Mouse (Mus musculus) layer of hippocampus, postnatal 36 days (tissue): ENCODE measurements at regions not wholly inside any gene's neighbourhood (a gene's known extent, or its start where the extent isn't known, plus 50 kb on each side); places are given as distances from the start of the nearest gene placed in this dataset.
A peak's percentile ranks its signal among the peaks of the same experiment; 100 is the strongest.

ENCODE experiments used
- DNase-seq, 2 experiments: peaks; one replicate each; pipeline ENCODE4 v3.0.0; 2022

- DNase-seq = no peak
Observed at GRCm38 (mm10) chr1:73797858-73798257, 326.4 kb downstream of the Tns1 start.

GRCm38 (mm10) chr1:73797413-73797812 is 326.8 kb downstream of the Tns1 start:
- DNase-seq = no peak

- DNase-seq = no peak
Observed at GRCm38 (mm10) chr1:73793871-73794270, 330.4 kb downstream of the Tns1 start.

DNA sequence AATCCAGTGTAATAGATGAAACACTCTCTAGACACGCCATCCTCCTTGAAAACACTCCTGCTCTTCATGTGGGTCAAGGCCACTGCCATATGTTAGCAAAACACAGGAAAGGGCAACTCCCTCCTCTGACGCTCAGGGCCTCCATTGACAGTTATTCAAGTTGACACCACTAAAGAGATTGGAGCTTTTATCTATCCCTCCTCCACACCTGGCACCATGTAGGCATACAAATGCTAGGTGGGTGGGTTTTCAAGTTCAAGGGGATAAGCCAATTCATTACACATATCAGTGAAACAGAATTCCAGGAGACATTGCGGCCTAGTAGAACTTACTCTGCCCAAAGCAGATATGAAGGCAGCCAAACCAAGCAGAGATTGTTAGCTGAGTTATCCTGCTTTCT is 331.0 kb downstream of the Tns1 start:
- peak; percentile 24 to 28 for DNase-seq

- no peak for DNase-seq
Observed at GRCm38 (mm10) chr1:73792311-73792710, 331.9 kb downstream of the Tns1 start.

GRCm38 (mm10) chr1:73787666-73788065 is 336.6 kb downstream of the Tns1 start:
- DNase-seq = no peak

- no peak for DNase-seq
Observed at GRCm38 (mm10) chr1:73787224-73787623, 337.0 kb downstream of the Tns1 start.

GRCm38 (mm10) chr1:73783303-73783702 is 340.9 kb downstream of the Tns1 start:
- DNase-seq = no peak

- DNase-seq = no peak
Observed at GRCm38 (mm10) chr1:73782871-73783270, 341.4 kb downstream of the Tns1 start.

DNA sequence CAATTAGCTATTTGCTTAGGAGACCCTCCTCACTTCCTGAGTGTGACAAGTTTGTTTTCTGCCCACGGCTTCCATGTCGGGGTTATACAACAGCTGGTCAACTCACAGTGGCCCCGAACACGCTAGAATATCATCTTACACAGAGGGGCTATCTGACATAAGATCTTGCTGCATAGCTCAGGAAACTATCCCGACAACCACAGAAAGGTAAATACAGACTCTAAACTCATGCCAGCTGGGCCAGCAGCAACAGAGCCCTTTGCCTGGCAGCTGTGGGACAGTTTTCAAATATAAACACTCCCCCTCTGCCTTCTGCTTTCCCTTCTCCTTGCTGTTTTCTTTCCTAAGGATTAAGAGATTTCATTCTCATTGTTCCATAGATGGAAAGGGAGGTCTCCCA is 352.5 kb downstream of the Tns1 start:
- DNase-seq = no peak

DNA sequence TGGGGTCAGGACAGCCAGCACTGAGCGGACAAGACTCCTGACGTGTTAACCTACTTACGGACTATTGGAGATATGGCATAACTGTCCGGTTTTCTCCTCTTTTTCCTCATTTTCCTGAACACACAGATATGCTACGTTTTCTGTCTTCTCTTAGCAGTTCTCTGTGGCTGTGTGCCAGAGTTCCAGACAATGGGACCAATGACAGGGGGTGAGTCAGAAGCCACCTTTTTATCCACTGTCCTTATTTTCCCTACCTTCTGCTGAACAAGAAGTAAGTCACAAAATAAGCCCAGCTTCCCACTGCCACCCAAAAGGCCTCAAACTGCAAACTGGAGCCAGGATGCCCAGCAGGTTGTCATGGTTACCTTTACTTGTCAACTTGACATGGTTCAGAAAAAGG is 353.6 kb downstream of the Tns1 start:
- no peak for DNase-seq

DNA sequence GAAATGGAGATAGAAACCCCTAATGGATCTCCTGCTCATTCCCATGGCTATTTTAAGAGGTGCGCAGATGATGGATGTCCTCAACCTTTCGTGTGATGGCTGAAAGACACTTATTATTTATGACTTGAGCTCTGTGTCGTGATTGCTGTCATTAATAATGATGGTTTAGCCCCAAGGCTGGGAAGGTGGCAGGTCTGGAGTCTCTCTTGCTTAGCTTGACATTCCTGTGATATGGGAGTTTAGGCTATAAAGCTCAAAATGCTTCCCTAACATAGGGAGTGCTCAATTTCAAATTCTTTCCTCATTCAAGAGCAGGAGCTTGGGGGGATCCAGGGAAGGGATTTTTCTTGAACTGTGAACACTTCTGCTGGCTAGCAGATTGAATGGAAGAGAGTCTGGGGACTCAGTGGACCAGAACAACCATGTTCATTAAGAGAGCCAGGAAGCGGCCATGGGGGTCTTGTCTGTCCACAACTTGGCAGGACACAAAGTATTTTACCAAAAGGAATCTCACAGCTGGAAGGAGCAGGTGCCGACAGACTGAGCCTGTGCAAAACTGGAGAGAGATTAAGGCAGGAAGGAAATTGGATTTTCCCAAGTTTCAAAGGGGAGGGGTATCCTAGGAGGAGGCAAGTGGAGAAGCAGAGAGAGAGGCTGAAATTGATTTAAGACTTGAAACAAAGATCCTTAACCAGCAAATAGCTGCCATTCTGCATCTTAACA is 359.5 kb downstream of the Tns1 start:
- no peak for DNase-seq

DNA sequence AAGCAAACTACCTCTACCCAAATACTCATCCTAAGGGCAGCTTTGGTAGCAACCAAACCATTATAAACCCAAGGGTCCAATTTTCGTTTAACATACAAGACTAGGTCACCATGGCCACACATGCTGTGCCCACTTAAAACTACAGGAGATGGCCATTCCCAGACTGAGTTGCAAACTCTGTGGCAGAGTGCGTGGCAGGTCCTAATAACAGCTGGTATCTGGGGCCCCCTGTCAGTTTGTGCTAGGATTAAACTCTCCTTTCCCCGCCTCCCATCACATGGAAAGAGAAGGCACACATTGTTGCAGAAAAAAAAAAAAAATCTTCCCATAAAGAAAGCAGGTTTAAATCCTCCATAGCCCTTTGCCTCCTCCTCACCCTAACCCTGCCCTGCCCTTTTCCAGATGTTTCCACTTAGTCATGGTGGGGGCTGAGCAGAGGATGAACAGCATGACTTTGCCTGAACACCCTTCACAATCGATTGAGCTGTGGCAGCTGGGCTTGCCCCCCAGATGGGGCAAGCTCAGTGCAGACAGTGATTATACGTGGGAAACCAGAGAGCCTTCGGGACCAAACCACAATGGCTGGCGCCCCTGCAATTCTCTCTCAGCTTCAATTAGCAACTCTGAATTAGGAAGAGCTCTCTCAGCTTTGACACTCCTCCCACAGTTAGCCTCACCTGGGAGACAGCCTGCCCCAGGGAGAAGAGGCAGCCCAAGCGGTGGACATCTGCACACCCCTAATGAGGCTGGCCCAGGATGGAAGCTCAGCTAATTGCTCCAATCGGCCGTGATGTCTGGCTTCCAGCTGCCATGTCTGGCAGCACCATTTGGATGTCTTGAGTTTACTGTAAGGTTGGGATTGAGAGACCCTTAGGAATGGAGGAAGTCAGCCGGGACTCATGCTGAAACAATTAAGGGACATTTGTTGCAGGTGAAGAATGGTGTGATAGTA is 365.9 kb downstream of the Tns1 start:
- DNase-seq = no peak

DNA sequence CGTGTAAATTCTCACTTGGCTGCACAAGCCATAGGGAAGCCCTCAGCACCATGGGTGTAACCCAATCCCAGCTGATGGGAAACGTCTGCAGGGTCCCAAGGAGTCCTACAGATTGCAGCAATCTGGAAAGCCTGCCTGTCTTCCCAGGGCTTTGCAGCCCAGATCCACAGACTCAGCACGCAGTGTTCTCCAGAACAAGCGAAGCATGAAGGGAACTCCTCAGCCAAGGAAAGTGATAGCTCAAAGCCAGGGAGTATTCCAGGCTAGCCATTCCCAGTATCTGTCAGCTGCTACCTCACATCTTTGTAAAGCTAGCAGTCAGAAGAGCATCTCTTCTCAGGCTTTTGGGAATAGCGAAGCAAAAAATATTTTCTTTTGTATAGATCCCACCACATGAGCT is 368.5 kb downstream of the Tns1 start:
- DNase-seq = peak in 1 of 2 experiments; percentile 3

DNA sequence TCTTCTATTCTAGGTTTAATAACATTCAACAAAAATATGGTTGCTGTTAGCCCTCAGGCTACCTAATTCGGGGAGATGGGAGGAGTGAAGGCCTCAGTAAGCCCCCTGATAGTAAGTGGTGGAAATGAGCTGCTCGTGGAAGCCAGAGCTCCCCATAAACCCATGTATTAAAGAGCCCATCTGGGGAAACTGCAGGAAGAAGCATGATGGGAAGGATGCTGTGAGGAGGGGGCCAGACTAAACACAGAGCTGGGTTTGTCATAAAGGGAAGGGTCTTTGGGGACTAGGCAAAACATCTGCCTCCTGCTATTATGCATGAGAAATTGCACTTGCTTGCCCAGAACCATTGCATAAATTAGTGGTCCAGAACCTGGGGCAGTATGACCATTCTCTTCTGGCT is 369.3 kb downstream of the Tns1 start:
- DNase-seq = no peak

DNA sequence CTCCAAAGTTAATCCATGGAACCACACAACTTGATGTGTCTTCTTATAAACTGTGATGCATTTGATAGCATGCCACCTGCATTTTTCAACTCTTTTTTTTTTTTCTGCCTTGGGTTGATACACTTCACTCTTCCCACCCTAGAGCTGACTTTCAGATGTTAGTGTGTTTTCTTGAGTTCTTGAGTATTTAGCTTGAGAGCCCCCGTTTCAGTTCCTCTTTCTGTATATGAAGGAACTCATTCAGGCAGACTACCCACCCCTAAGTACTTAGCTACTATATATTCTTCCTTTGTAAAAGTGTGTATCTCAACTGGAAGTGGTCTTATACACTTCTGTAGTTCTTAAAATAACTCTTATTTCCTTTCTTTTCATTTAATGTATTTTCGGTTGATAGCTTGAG is 371.1 kb downstream of the Tns1 start:
- no peak for DNase-seq

- no peak for DNase-seq
Observed at GRCm38 (mm10) chr1:73748702-73749101, 375.5 kb downstream of the Tns1 start.

DNA sequence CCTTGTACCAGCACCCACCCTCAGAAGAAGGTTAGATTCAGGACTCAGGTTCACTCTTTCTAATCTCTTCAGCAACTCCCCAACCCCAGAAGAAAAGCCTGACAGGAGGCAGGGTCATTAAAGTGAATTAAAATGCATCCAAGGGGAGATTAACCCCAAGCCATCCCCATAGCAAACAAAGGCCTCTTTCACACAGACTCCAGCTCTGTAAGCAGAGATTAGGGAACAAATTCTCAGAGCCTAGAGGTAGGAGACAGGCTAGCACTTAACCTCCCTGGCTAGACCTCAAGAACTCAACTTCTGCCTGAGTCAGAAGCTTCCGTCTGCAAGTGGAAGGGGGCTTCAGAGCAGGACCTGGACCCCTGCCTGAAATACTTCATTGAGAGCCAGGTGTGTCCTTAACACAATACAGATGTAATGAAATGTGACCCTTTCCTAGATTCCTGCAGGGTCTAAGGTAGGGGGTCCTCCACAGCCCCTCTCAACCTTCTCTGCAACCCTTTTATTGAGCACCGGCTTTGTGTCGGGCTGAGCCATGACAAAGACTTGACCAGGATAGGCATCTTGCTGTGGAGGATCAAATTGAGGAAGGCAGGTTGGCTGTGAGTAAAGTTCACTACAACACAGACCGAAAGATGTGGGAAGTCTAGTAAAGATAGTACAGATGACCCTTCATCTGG is 379.6 kb downstream of the Tns1 start:
- no peak for DNase-seq

DNA sequence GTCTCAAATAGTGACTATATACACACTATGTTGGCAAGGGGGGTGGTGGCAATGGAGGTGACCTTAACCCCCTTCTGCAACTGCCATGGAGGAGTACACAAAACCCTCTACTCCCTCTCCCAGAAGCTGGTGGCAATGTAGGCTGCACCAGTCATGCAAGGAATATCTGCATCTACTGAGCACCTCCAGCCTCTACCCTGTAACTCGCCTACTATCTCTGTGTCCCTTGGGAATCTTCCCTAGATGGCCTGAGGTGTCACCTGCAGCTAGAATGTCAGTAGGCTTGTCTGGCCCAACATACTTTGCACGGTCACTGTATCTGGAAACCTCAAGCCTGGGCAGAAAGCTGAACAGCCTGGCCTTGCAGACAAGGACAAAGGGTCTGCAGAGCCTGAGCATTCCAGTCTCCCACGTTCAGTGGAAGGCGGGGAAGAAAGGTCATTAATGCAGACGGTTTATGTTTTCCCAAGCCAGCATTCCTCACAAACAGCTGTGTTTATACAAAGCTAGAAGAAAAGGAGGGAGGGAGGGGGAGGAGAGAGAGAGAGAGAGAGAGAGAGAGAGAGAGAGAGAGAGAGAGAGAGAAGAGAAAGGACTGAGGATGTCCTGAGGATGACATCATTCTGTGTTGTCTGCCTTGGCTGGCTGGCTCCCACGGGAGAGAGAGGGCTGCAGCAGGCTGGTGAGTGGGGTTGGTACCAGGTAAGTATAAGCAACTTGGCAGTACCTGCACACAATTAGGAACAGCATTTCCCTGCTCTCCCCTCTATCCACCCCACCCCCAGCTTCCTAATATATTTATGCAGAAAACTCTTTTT is 380.3 kb downstream of the Tns1 start:
- peak in 1 of 2 experiments; percentile 5 for DNase-seq

GRCm38 (mm10) chr1:73737083-73737482 is 387.2 kb downstream of the Tns1 start:
- no peak for DNase-seq

DNA sequence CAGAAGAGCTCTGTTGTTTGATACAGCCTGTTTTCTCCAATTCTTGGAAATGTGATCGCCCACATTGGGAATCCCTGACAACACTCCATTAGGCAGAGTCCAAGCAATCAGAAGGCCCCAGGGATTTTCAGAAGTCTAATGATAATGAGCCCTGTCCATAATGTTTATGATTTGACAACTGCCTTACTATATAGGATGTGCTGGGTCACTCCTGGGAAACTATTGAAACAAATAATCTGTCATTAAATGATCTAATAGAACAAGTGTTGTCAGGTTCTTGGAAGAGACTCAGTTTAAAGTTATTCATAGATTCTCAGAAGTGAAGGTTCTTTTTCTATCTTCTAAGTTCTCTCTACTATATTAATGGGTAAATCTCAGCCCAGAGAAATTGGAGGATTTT is 395.9 kb downstream of the Tns1 start:
- DNase-seq = no peak

DNA sequence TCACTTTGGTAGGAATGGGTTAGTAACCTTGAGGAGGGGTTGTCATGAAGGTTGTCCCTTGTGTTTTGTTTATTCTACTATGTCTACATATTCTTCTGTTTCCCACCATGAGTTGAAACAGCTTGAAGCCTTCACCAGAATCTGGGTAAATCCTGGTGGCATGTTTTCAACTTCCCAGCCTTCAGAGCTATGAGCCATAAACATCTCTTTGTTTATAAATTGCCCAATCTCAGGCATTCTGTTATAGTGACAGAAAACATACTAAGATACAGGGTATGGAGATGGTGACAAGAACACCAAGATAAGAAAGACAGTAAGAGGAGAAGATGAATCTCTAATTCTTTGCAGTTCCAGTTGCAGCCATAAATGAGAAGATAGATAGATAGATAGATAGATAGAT is 396.5 kb downstream of the Tns1 start:
- DNase-seq = no peak
